Mouse (Mus musculus) kidney, adult 2 months (tissue): ENCODE data around the gene Slc16a13.

Experiments
- CTCF ChIP-seq: fragments of 200-500 bp; conservative IDR thresholded peaks from 2 replicates; pipeline ENCODE4 v1.5.1; 2011; ENCODE audit warnings: low read depth, mild to moderate bottlenecking, control low read depth, low read length, moderate library complexity, mixed read lengths; ENCODE audit not compliant: insufficient read depth, insufficient read length
- POLR2A ChIP-seq: fragments of 200-500 bp; IDR thresholded peaks from one replicate; pipeline ENCODE4 v1.6.1; 2011; ENCODE audit warnings: low read depth, low read length, control low read depth

DNA sequence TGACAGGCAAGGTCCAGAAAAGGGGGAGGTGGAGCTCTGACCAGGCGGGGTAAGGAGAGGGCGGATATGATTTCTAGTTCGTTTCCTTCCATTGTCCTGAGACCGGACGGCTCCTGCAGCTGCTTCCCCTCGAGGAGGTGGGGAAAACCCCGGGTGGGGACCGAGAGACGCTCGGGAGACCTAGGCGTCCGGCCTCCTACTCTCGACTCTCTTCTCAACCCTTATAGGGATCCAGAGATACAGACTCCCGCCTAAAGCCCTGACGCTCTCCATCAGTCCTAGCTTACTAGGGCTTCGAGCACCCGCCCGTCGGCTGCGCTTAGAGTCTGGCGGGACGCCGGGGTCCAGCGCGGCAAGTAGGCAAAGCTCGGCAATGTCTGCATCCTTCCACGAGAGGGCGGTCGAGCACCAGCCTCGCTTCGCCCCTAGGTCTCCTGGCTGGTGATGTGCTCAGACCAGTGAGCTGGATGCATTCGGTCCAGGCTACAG lies 9.4 kb upstream of the Slc16a13 start:
- peak; percentile 98 for TF ChIP-seq CTCF
- TF ChIP-seq POLR2A = peak; percentile 5
